Mouse (Mus musculus): Measurements from ENCODE around the gene Saysd1. TPM values are rescaled to one million over a fixed set of nuclear protein-coding genes. Genes with fewer than 3 reads are reported as not detected.
A peak's percentile ranks its signal among the peaks of the same experiment; 100 is the strongest.

Gene Saysd1
- polyA plus RNA-seq, 1 experiment from 2014 or later = 18.1 TPM

DNA sequence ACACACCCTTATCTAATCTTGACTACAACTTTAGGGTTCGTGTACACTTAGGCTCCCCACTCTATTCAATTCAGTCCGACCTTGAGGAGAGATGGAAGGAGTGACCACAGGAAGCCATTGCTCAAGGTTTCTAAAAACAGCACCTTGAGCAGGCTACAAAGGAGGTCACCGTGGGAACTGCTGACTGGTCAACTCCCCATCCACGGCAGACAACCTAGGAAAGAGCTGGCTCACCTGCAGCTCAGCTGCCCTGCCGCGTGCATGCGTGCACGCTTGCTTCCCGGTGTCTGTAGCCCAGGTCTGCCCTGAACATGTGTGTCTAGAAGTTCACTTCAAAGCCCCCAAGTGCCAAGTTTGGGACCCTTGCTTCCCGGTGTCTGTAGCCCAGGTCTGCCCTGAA is 19.3 kb upstream of the Saysd1 start:
- Histone ChIP-seq H3K36me3 (ENCODE audit: insufficient read depth, low read length) (no peaks in the 10 kb centered on the region), H3K4me1 (replicated peaks; ENCODE audit: insufficient read depth, low read length) (peaks cover 29% of the 10 kb centered on the region), H3K27ac (no peak overlapping the region; the same call in 1 of the 2 replicates), H3K4me3 (replicated peaks; ENCODE audit: low read depth, low read length) (no peak overlapping the region), H3K9me3 (replicated peaks; ENCODE audit: low read length) (no peaks in the 10 kb centered on the region), H3K4me2 (ENCODE audit: low read length) (no peak overlapping the region), H3K27me3 (ENCODE audit: insufficient read depth, low read length) (no peaks in the 10 kb centered on the region), H3K9ac (ENCODE audit: low read depth, low read length) (no peak overlapping the region)
- DNase-seq (ENCODE audit: low spot score) (no peak), ATAC-seq (replicated peaks; ENCODE audit: low FRiP score, low read depth) (no peak)
- TF ChIP-seq CTCF (IDR thresholded peaks at IDR 0.05; ENCODE audit: low read depth) = no peak
- WGBS = 75% methylated on average over 10 of the region's 10 CpGs

DNA sequence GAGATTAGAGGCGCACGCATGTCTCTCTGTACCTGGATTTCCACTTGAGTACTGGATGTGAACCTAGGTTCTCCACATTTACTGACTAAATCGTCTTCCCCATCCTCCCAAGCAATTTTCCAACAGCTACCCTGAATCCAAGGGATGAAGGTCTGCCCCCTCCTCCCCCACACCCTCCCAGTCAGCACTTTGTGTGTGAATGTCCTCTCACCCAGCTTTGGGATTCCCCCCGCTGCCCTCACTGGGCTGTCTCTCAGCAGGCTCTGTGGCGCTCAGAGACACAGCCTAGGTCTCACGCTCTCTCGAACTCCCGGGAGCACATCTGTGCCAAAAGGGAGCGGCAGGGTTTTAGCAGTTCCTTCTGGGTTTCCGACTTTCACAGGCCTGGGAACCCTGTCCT is 17.4 kb upstream of the Saysd1 start:
- Histone ChIP-seq H3K36me3 (ENCODE audit: insufficient read depth, low read length) (no peaks in the 10 kb centered on the region), H3K4me3 (replicated peaks; ENCODE audit: low read depth, low read length) (no peak overlapping the region), H3K27ac (no peak overlapping the region), H3K4me2 (ENCODE audit: low read length) (no peak overlapping the region), H3K27me3 (ENCODE audit: insufficient read depth, low read length) (no peaks in the 10 kb centered on the region), H3K9me3 (replicated peaks; ENCODE audit: low read length) (no peaks in the 10 kb centered on the region), H3K9ac (ENCODE audit: low read depth, low read length) (no peak overlapping the region), H3K4me1 (replicated peaks; ENCODE audit: insufficient read depth, low read length) (peaks cover 37% of the 10 kb centered on the region)
- WGBS = 55% methylated on average over 10 of the region's 10 CpGs
- ATAC-seq (replicated peaks; ENCODE audit: low FRiP score, low read depth) (no peak), DNase-seq (ENCODE audit: low spot score) (no peak)
- TF ChIP-seq CTCF (IDR thresholded peaks at IDR 0.05; ENCODE audit: low read depth) = no peak

DNA sequence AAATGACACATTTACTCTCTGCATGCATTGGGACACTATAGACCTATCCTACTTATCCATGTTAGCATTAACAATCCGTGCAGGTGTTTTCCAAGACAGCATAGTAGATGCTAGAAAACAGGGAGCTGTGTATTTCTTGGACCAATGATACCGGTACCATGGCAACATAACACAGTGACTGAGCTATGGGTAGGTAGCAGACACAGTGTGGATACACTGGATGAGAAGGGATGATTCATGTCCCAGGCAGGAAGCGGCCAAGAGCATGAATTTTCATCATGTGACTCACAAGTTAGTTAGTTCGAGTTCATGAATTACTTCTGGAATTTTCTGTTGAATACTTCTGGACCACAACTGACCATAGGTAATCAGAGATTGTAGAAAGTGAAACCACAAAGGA is 16.6 kb upstream of the Saysd1 start:
- Histone ChIP-seq H3K27me3 (ENCODE audit: insufficient read depth, low read length) (no peaks in the 10 kb centered on the region), H3K4me2 (ENCODE audit: low read length) (no peak overlapping the region), H3K27ac (0 out of 2 replicates have a peak overlapping the region, but pooled peaks have one; percentile 15), H3K36me3 (ENCODE audit: insufficient read depth, low read length) (no peaks in the 10 kb centered on the region), H3K9ac (ENCODE audit: low read depth, low read length) (no peak overlapping the region), H3K9me3 (replicated peaks; ENCODE audit: low read length) (no peaks in the 10 kb centered on the region), H3K4me3 (replicated peaks; ENCODE audit: low read depth, low read length) (no peak overlapping the region), H3K4me1 (replicated peaks; ENCODE audit: insufficient read depth, low read length) (peaks cover 43% of the 10 kb centered on the region)
- ATAC-seq (replicated peaks; ENCODE audit: low FRiP score, low read depth) (no peak), DNase-seq (ENCODE audit: low spot score) (no peak)
- no peak for TF ChIP-seq CTCF (IDR thresholded peaks at IDR 0.05; ENCODE audit: low read depth)
- 73% methylated on average over 4 of the region's 4 CpGs for WGBS

DNA sequence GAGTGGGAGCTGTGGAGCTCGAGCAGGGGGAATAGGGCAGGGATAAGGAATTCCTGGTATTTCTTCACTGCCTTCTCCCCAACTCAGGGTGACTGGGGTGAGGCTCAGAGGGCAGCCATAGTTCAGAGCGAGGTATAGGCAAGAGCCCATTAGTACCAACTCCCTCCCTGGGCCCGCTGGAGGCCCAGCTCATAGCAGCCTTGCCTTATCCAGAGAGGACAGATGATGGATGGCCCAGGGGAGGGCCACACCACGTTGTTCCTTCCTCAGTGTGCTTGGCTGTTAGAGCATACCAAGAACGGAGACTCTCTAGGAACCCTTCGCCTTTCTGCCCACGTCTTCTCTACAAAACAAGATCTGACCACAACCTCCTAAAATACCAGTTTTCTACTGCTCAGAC is 15.9 kb upstream of the Saysd1 start:
- peak overlapping the region; percentile 15; the same call in 1 of the 2 replicates for H3K27ac ChIP-seq
- no peaks in the 10 kb centered on the region for H3K9me3 ChIP-seq (replicated peaks; ENCODE audit: low read length)
- no peak overlapping the region for H3K4me2 ChIP-seq (ENCODE audit: low read length)
- no peak for DNase-seq (ENCODE audit: low spot score)
- no peak overlapping the region for H3K9ac ChIP-seq (ENCODE audit: low read depth, low read length)
- H3K36me3 ChIP-seq (ENCODE audit: insufficient read depth, low read length) = no peaks in the 10 kb centered on the region
- no peak for ATAC-seq (replicated peaks; ENCODE audit: low FRiP score, low read depth)
- 25% methylated on average over 7 of the region's 7 CpGs for WGBS
- no peak for TF ChIP-seq CTCF (IDR thresholded peaks at IDR 0.05; ENCODE audit: low read depth)
- H3K27me3 ChIP-seq (ENCODE audit: insufficient read depth, low read length) = no peaks in the 10 kb centered on the region
- peaks cover 43% of the 10 kb centered on the region for H3K4me1 ChIP-seq (replicated peaks; ENCODE audit: insufficient read depth, low read length)
- no peak overlapping the region for H3K4me3 ChIP-seq (replicated peaks; ENCODE audit: low read depth, low read length)

DNA sequence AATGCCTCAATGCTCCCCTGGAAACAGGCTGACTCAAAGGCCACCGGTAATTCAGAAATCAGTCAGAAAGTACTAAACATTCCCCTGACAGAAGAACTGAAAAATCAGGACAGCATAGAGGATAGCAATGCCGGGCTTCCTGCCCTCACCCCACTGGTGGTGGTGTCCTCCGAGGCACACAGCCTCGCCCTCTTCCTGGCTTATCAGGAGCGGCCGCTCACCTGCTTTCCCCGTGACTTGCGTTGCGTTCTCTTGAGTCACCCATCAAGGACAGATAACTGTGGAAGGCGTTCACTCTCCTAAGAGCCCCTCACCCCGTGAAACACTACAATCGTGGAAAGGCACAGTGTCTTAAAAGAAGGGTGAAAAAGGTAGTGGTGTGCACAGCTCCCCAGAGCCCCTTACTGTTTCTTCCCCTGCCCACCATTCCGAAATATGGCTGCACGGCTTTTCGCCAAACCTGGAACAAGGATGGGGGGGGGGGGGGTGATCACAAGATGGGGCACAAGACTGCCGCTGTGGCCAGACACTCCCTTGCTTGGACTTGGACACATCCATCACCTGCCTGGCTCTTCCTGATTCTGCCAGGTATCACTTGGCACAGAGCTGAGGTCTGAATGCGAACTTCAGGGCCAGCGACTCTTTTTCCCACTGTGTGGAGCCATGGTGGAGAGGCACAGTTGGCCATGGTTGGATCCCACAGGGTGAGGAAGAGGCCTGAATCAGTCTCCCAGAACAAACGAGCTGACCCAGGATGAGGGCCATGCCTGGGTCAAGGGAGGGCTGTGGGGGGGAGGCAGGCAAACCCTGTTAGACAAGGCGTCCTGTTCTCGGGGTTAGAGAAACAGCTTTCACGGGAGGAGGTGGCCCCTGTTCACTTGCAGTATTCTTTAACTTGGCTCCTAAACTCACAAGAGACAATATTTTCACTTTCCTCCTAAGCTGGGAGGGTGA is 11.1 kb upstream of the Saysd1 start:
- no peak overlapping the region for H3K9ac ChIP-seq (ENCODE audit: low read depth, low read length)
- no peaks in the 10 kb centered on the region for H3K9me3 ChIP-seq (replicated peaks; ENCODE audit: low read length)
- no peaks in the 10 kb centered on the region for H3K36me3 ChIP-seq (ENCODE audit: insufficient read depth, low read length)
- WGBS = 71% methylated on average over 22 of the region's 22 CpGs
- no peak for DNase-seq (ENCODE audit: low spot score)
- no peak; the same call in 1 of the 2 replicates for ATAC-seq (replicated peaks; ENCODE audit: low FRiP score, low read depth)
- no peak for TF ChIP-seq CTCF (IDR thresholded peaks at IDR 0.05; ENCODE audit: low read depth)
- peaks cover 43% of the 10 kb centered on the region for H3K4me1 ChIP-seq (replicated peaks; ENCODE audit: insufficient read depth, low read length)
- H3K4me3 ChIP-seq (replicated peaks; ENCODE audit: low read depth, low read length) = no peak overlapping the region
- no peaks in the 10 kb centered on the region for H3K27me3 ChIP-seq (ENCODE audit: insufficient read depth, low read length)
- H3K27ac ChIP-seq = peak overlapping the region; percentile 13; the same call in 1 of the 2 replicates
- H3K4me2 ChIP-seq (ENCODE audit: low read length) = no peak overlapping the region

DNA sequence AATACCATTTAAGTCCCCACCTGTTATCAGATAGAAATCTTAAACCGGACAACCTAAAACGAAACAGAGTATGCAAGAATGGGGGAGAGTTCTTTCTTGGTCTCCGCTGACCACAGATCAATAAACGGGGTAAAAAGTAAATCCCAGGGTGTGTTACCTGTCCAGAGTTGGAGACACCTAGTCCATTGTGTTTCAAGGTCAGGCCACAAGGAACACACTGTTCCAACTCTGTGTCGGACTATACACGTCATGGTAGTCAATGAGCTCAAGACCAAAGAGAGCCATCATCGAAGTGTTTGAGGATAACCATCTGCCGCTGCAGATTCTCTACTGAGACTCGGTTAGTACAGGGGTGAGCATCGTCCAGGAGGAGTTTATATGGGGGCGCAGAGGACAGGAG is 10.2 kb upstream of the Saysd1 start:
- DNase-seq (ENCODE audit: low spot score) (no peak), ATAC-seq (replicated peaks; ENCODE audit: low FRiP score, low read depth) (no peak)
- H3K9ac ChIP-seq (ENCODE audit: low read depth, low read length) = no peak overlapping the region
- H3K9me3 ChIP-seq (replicated peaks; ENCODE audit: low read length) = no peaks in the 10 kb centered on the region
- no peak overlapping the region for H3K4me2 ChIP-seq (ENCODE audit: low read length)
- H3K27ac ChIP-seq = 0 out of 2 replicates have a peak overlapping the region, but pooled peaks have one; percentile 13
- no peak for TF ChIP-seq CTCF (IDR thresholded peaks at IDR 0.05; ENCODE audit: low read depth)
- WGBS = 85% methylated on average over 11 of the region's 11 CpGs
- H3K36me3 ChIP-seq (ENCODE audit: insufficient read depth, low read length) = peaks cover 4% of the 10 kb centered on the region; the same call in 1 of the 2 replicates
- peaks cover 40% of the 10 kb centered on the region for H3K4me1 ChIP-seq (replicated peaks; ENCODE audit: insufficient read depth, low read length)
- H3K4me3 ChIP-seq (replicated peaks; ENCODE audit: low read depth, low read length) = no peak overlapping the region
- H3K27me3 ChIP-seq (ENCODE audit: insufficient read depth, low read length) = no peaks in the 10 kb centered on the region

All from kidney, postnatal 0 days (tissue).